Mouse (Mus musculus): ENCODE data around the gene Olfr214. TPM values are rescaled to one million over a fixed set of nuclear protein-coding genes. Genes with fewer than 3 reads are reported as not detected.
A peak's percentile ranks its signal among the peaks of the same experiment; 100 is the strongest.
"Not testable (repeated sequence)": the region's sequence is repeated elsewhere in the genome, so short reads cannot be mapped to it uniquely, and the experiment has no call there.

Olfr214 gene
- total and polyA plus RNA-seq, 2 experiments: not detected

DNA sequence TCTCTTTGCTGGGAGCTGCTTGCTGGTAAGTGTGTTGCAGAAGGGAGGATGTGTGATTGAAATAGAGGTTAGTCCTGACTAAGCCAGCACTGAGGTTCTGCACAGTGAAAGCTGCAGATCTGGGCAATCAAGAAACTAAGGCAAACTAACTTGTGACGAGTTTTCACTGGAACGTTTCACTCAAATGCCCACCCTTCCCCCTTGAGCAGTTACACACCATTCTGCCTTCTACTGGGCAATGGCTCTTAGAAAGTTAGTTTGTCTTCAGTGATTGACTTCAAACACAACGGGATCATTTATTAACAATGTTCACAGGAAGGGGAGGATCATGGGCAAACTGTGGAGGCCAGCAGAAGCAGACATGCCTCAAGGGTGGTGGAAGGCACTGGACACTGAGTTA is 917 bp downstream of the Olfr214 start:
- WGBS: 61% methylated on average over 3 of the region's 3 CpGs
- no peak overlapping the region for H3K4me3 ChIP-seq (ENCODE audit: insufficient read depth, low read depth, low read length)
- no peaks in the 10 kb centered on the region for H3K79me2 ChIP-seq (ENCODE audit: control insufficient read depth, insufficient read depth, low read length)
- no peak overlapping the region for H3K9ac ChIP-seq (ENCODE audit: low read depth, low read length)
- DNase-seq (ENCODE audit: extremely low read depth, low read depth, low spot score): no peak
- no peaks in the 10 kb centered on the region for H3K4me1 ChIP-seq (ENCODE audit: control insufficient read depth, insufficient read depth, low read length)
- TF ChIP-seq POLR2A (IDR thresholded peaks at IDR 0.05; ENCODE audit: extremely low read depth, insufficient read depth, low read length): no peak
- TF ChIP-seq CTCF (IDR thresholded peaks at IDR 0.05; ENCODE audit: low read depth, low read length): no peak
- H3K27me3 ChIP-seq (ENCODE audit: control insufficient read depth, insufficient read depth, low read length): peaks cover 2% of the 10 kb centered on the region; the same call in 1 of the 2 replicates
- H3K36me3 ChIP-seq (ENCODE audit: control insufficient read depth, insufficient read depth, low read length): no peaks in the 10 kb centered on the region
- H3K27ac ChIP-seq (replicated peaks; ENCODE audit: insufficient read depth, low read depth, low read length): no peak overlapping the region

DNA sequence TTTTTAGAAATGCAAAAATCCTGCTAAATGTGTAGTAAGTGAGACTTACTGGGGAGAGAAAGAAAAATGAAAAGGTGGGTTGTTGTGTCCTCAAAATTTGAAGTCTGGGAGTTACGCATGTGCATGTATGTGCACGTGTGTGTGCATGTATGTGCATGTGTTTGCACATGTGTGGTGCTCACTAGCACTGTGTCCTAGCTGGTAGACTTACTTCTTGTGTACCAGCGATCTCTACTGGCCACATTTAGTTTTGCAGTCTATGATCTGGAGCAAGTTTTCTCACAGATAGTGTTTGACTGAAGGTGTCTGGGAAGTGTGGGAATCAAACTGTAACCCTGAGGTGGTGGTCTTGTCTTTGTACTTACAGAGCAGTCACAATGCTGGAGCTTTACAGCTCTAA is 15.8 kb downstream of the Olfr214 start:
- 25% methylated on average over 3 of the region's 3 CpGs for WGBS
- no peak overlapping the region for H3K4me3 ChIP-seq (ENCODE audit: insufficient read depth, low read depth, low read length)
- DNase-seq (ENCODE audit: extremely low read depth, low read depth, low spot score): peak; percentile 54

DNA sequence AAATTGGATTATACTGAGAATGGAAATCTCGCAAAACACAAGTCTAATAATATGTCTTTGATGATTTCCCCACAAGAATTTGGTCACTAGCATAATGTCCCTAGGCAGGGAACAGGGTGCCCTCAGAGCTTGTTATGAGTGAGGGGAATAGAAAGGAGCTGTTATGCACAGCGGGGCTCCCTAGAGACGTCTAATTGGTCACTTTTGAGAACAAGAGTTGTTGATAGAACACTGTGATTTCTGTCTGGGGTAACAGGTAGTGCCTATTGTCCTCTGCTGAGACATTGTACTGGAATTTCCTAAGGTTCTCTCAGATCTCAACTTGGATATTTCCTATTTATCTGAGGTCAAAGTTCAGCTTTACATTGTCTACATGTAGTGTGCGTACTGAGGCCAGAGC is 30.1 kb downstream of the Olfr214 start, which contains the start of gene Olfr215:
Olfr215 (minus strand) TSS at position 101 of the 400 bp plus-strand sequence.
- Histone ChIP-seq H3K79me2 (ENCODE audit: control insufficient read depth, insufficient read depth, low read length) (no peaks in the 10 kb centered on the region), H3K4me1 (ENCODE audit: control insufficient read depth, insufficient read depth, low read length) (no peaks in the 10 kb centered on the region), H3K36me3 (ENCODE audit: control insufficient read depth, insufficient read depth, low read length) (no peaks in the 10 kb centered on the region), H3K9ac (ENCODE audit: low read depth, low read length) (no peak within 1 kb of the TSS), H3K27ac (replicated peaks; ENCODE audit: insufficient read depth, low read depth, low read length) (no peak within 1 kb of the TSS), H3K27me3 (ENCODE audit: control insufficient read depth, insufficient read depth, low read length) (no peaks in the 10 kb centered on the region), H3K4me3 (ENCODE audit: insufficient read depth, low read depth, low read length) (no peak within 1 kb of the TSS)
- 78% methylated on average over 4 of the region's 4 CpGs for WGBS
- no peak for DNase-seq (ENCODE audit: extremely low read depth, low read depth, low spot score)
- no peak for TF ChIP-seq CTCF (IDR thresholded peaks at IDR 0.05; ENCODE audit: low read depth, low read length)
- TF ChIP-seq POLR2A (IDR thresholded peaks at IDR 0.05; ENCODE audit: extremely low read depth, insufficient read depth, low read length): no peak

More for the DNA sequence above, 15.8 kb downstream of the Olfr214 start:
- Histone ChIP-seq H3K4me1 (ENCODE audit: control insufficient read depth, insufficient read depth, low read length) (no peaks in the 10 kb centered on the region), H3K27ac (replicated peaks; ENCODE audit: insufficient read depth, low read depth, low read length) (no peak overlapping the region), H3K9ac (ENCODE audit: low read depth, low read length) (no peak overlapping the region), H3K27me3 (ENCODE audit: control insufficient read depth, insufficient read depth, low read length) (no peaks in the 10 kb centered on the region), H3K79me2 (ENCODE audit: control insufficient read depth, insufficient read depth, low read length) (no peaks in the 10 kb centered on the region), H3K36me3 (ENCODE audit: control insufficient read depth, insufficient read depth, low read length) (no peaks in the 10 kb centered on the region)
- TF ChIP-seq CTCF (IDR thresholded peaks at IDR 0.05; ENCODE audit: low read depth, low read length) (peak; percentile 8; the same call in 1 of the 2 replicates), POLR2A (IDR thresholded peaks at IDR 0.05; ENCODE audit: extremely low read depth, insufficient read depth, low read length) (no peak)

DNA sequence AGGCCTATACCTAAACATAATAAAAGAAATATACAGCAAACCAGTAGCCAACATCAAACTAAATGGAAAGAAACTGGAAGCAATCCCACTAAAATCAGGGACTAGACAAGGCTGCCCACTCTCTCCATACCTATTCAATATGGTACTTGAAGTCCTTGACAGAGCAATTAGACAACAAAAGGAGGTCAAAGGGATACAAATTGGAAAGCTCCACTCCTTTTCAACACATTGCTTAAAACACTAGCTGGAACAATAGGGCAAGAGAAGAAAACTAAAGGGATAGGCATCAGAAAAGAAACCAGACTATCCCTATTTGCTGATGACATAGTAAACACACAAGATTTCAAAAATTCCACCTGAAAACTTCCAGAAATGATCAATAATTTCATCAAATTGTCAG is 46.9 kb downstream of the Olfr214 start:
- H3K9ac ChIP-seq (ENCODE audit: low read depth, low read length); DNase-seq (ENCODE audit: extremely low read depth, low read depth, low spot score); H3K4me1 ChIP-seq (ENCODE audit: control insufficient read depth, insufficient read depth, low read length): not testable (repeated sequence)

DNA sequence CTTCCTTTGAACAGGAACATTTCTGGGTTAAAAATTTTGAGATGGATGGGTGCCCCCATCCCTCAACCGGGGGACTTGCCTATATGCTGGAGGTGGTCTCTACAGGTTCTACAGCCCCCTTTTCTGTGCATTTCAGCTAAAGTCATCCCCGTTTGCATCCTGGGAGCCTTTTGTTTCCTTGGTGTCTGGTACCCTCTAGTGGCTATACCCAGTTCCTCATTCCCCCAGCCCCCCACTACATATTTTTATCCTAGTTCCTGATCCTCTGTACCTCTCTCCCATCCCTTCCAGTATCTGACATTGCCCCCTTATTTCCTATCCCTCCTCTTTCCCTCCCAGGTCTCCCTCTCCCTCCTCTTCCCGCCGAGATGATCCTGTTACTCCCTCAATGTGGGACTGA is 53.2 kb downstream of the Olfr214 start:
- no peaks in the 10 kb centered on the region for H3K27me3 ChIP-seq (ENCODE audit: control insufficient read depth, insufficient read depth, low read length)
- H3K36me3 ChIP-seq (ENCODE audit: control insufficient read depth, insufficient read depth, low read length): no peaks in the 10 kb centered on the region
- TF ChIP-seq POLR2A (IDR thresholded peaks at IDR 0.05; ENCODE audit: extremely low read depth, insufficient read depth, low read length) (no peak), CTCF (IDR thresholded peaks at IDR 0.05; ENCODE audit: low read depth, low read length) (no peak)
- H3K27ac ChIP-seq (replicated peaks; ENCODE audit: insufficient read depth, low read depth, low read length): no peak overlapping the region
- H3K79me2 ChIP-seq (ENCODE audit: control insufficient read depth, insufficient read depth, low read length): no peaks in the 10 kb centered on the region
- 36% methylated on average over 4 of the region's 4 CpGs for WGBS
- DNase-seq (ENCODE audit: extremely low read depth, low read depth, low spot score): no peak
- H3K4me3 ChIP-seq (ENCODE audit: insufficient read depth, low read depth, low read length): no peak overlapping the region
- no peak overlapping the region for H3K9ac ChIP-seq (ENCODE audit: low read depth, low read length)
- H3K4me1 ChIP-seq (ENCODE audit: control insufficient read depth, insufficient read depth, low read length): no peaks in the 10 kb centered on the region

More for the DNA sequence above, 46.9 kb downstream of the Olfr214 start:
- not testable (repeated sequence) for H3K27ac ChIP-seq (replicated peaks; ENCODE audit: insufficient read depth, low read depth, low read length); H3K4me3 ChIP-seq (ENCODE audit: insufficient read depth, low read depth, low read length); H3K27me3 ChIP-seq (ENCODE audit: control insufficient read depth, insufficient read depth, low read length); H3K36me3 ChIP-seq (ENCODE audit: control insufficient read depth, insufficient read depth, low read length); H3K79me2 ChIP-seq (ENCODE audit: control insufficient read depth, insufficient read depth, low read length)

Other genes with a start within 250 kb of the Olfr214 start
- 97.5 and 100 TPM in 2 replicates for gene March8, start 216.2 kb upstream of the Olfr214 start, total RNA-seq (2014; rRNA removed)
- 58.4 and 62.5 TPM in 2 replicates for gene March8, start 216.2 kb upstream of the Olfr214 start, polyA plus RNA-seq (2012; rRNA removed)
- under 0.01 and 0.09 TPM in 2 replicates for gene Alox5, start 93.1 kb upstream of the Olfr214 start, total RNA-seq (2014; rRNA removed)
- gene Alox5, start 93.1 kb upstream of the Olfr214 start, polyA plus RNA-seq (2012; rRNA removed): 0.07 TPM in 1 of 2 replicates, not detected in the other
- gene Olfr211, start 65.1 kb upstream of the Olfr214 start, total RNA-seq (2014; rRNA removed): not detected in 2 replicates
- not detected in 2 replicates for gene Olfr211, start 65.1 kb upstream of the Olfr214 start, polyA plus RNA-seq (2012; rRNA removed)
- gene Olfr212, start 47.7 kb upstream of the Olfr214 start, total RNA-seq (2014; rRNA removed): not detected in 2 replicates
- gene Olfr212, start 47.7 kb upstream of the Olfr214 start, polyA plus RNA-seq (2012; rRNA removed): not detected in 2 replicates
- not detected in 2 replicates for gene Olfr213, start 15.8 kb upstream of the Olfr214 start, total RNA-seq (2014; rRNA removed)
- gene Olfr213, start 15.8 kb upstream of the Olfr214 start, polyA plus RNA-seq (2012; rRNA removed): not detected in 2 replicates
- gene Gm5580, start 3.1 kb upstream of the Olfr214 start, total RNA-seq (2014; rRNA removed): not detected in 2 replicates
- gene Gm5580, start 3.1 kb upstream of the Olfr214 start, polyA plus RNA-seq (2012; rRNA removed): not detected in 2 replicates
- gene Olfr215, start 30.0 kb downstream of the Olfr214 start, total RNA-seq (2014; rRNA removed): not detected in 2 replicates
- gene Olfr215, start 30.0 kb downstream of the Olfr214 start, polyA plus RNA-seq (2012; rRNA removed): not detected in 2 replicates
- gene Zfp422, start 74.8 kb downstream of the Olfr214 start, total RNA-seq (2014; rRNA removed): 5.6 and 7.0 TPM in 2 replicates
- 6.6 and 7.0 TPM in 2 replicates for gene Zfp422, start 74.8 kb downstream of the Olfr214 start, polyA plus RNA-seq (2012; rRNA removed)
- gene Depp1, start 96.4 kb downstream of the Olfr214 start, total RNA-seq (2014; rRNA removed): 125 and 199 TPM in 2 replicates
- 210 and 244 TPM in 2 replicates for gene Depp1, start 96.4 kb downstream of the Olfr214 start, polyA plus RNA-seq (2012; rRNA removed)
- 3.1 and 3.6 TPM in 2 replicates for gene Rassf4, start 119.7 kb downstream of the Olfr214 start, total RNA-seq (2014; rRNA removed)
- gene Rassf4, start 119.7 kb downstream of the Olfr214 start, polyA plus RNA-seq (2012; rRNA removed): 1.3 and 2.2 TPM in 2 replicates
- gene Tmem72, start 162.7 kb downstream of the Olfr214 start, total RNA-seq (2014; rRNA removed): 0.09 and 0.13 TPM in 2 replicates
- under 0.01 TPM in 1 of 2 replicates, not detected in the other for gene Tmem72, start 162.7 kb downstream of the Olfr214 start, polyA plus RNA-seq (2012; rRNA removed)

Data from liver, adult 2 months (tissue).